Mouse (Mus musculus): Measurements from ENCODE around the gene Slc39a10.

- no peak for TF ChIP-seq GATA1 (IDR thresholded peaks at IDR 0.05; ENCODE audit: borderline replicate concordance, low read length)
- no peak for TF ChIP-seq FLI1 (IDR thresholded peaks at IDR 0.05; ENCODE audit: low read length)
Observed at GRCm38 (mm10) chr1:46843406-46843805, 49.2 kb downstream of the Slc39a10 start.
